In the genomic region with DNA sequence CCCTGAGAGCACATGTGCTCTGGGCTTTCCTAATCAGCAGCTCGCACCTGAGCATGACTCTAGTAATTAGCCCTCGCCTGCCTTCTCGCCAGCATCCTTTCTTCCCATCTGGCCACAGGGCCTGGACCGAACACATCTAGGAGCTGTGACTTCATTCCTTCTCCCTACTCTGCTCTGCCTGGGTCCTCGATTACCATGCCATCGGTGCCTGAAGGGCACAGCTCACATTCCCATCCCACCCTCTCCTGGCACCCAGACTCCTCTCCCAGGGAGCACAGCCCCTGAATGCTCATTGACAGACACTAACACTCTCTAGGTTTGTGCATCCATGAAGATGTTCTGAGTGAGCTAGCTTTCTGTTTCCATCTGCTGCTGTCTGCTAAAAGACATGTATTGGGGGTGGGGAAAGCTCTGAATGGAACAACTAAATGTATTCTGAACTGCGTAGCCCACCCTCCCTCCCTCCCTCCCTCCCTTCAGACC, we compare ENCODE assay signal across 11 mouse cellular contexts.
A peak's percentile ranks its signal among the peaks of the same experiment; 100 is the strongest.
DNase-seq lines count a peak whose midpoint lies in the region; ATAC-seq and TF ChIP-seq lines count a peak whose summit lies in the region.
"Had no signal": no experiment of that assay in that cellular context is flagged by ENCODE, and none has a peak within 500 bp of the region (broad histone marks: within the 10 kb centered on the region; RNA-seq: fewer than 3 reads in every experiment).

No protein-coding gene starts in this region.

- H3K9ac ChIP-seq in lung, embryonic 14.5 days, result no peak overlapping the region
- no peak overlapping the region for H3K9ac ChIP-seq in lung, postnatal 0 days (replicated peaks; ENCODE audit: low read depth)
- peak overlapping the region; percentile 14; the same call in 1 of the 2 replicates for H3K9ac ChIP-seq in forebrain, embryonic 11.5 days (ENCODE audit: low read length)
- H3K9ac ChIP-seq in hindbrain, embryonic 15.5 days, result no peak overlapping the region
- H3K9ac ChIP-seq in neural tube, embryonic 12.5 days, result no peak overlapping the region
- H3K9ac ChIP-seq: stomach, embryonic 15.5 days had no signal

- no peaks in the 10 kb centered on the region for H3K9me3 ChIP-seq in lung, embryonic 14.5 days (ENCODE audit: low read depth, low read length)
- H3K9me3 ChIP-seq in lung, postnatal 0 days (ENCODE audit: low read length), result no peaks in the 10 kb centered on the region
- H3K9me3 ChIP-seq in forebrain, embryonic 11.5 days (ENCODE audit: control insufficient read depth, low read length), result no peaks in the 10 kb centered on the region
- no peaks in the 10 kb centered on the region for H3K9me3 ChIP-seq in hindbrain, embryonic 15.5 days
- H3K9me3 ChIP-seq in neural tube, embryonic 12.5 days, result no peaks in the 10 kb centered on the region
- H3K9me3 ChIP-seq: stomach, embryonic 15.5 days had no signal

- 48% methylated on average over 7 of the region's 7 CpGs for WGBS in lung, embryonic 14.5 days
- WGBS in lung, postnatal 0 days, result 69% methylated on average over 7 of the region's 7 CpGs
- 52% methylated on average over 7 of the region's 7 CpGs for whole genome bisulfite sequencing in forebrain, embryonic 11.5 days
- 11% methylated on average over 7 of the region's 7 CpGs for WGBS in hindbrain, embryonic 15.5 days
- 38% methylated on average over 7 of the region's 7 CpGs for WGBS in neural tube, embryonic 12.5 days

- H3K4me1 ChIP-seq in lung, embryonic 14.5 days (ENCODE audit: insufficient read depth), result peaks cover 22% of the 10 kb centered on the region
- H3K4me1 ChIP-seq in lung, postnatal 0 days (ENCODE audit: insufficient read depth, low read depth, low read length), result no peaks in the 10 kb centered on the region
- peaks cover 14% of the 10 kb centered on the region for H3K4me1 ChIP-seq in forebrain, embryonic 11.5 days (replicated peaks; ENCODE audit: control insufficient read depth, insufficient read depth, low read length)
- peaks cover 61% of the 10 kb centered on the region for H3K4me1 ChIP-seq in hindbrain, embryonic 15.5 days (replicated peaks)
- peaks cover 56% of the 10 kb centered on the region for H3K4me1 ChIP-seq in neural tube, embryonic 12.5 days
- H3K4me1 ChIP-seq: stomach, embryonic 15.5 days had no signal

- peak; percentile 53 for DNase-seq in lung, embryonic 14.5 days
- no peak for DNase-seq in lung, postnatal 0 days (ENCODE audit: low spot score)
- no peak for DNase-seq in forebrain, embryonic 11.5 days (ENCODE audit: low spot score)
- no peak for DNase-seq in adrenal gland, adult 8-10 months
- no peak for DNase-seq in kidney, postnatal 4 days
- DNase-seq in right cerebral cortex, adult 18-20 months, result no peak
- DNase-seq: lung, postnatal 14 days had no signal

- peak; percentile 16; the same call in 1 of the 2 replicates for ATAC-seq in lung, embryonic 14.5 days (ENCODE audit: insufficient read depth)
- ATAC-seq in lung, postnatal 0 days, result no peak
- ATAC-seq in forebrain, embryonic 11.5 days (replicated peaks; ENCODE audit: low FRiP score), result peak; percentile 46; the same call in 1 of the 2 replicates
- peak; percentile 33; the same call in 1 of the 2 replicates for ATAC-seq in hindbrain, embryonic 15.5 days (ENCODE audit: low FRiP score, low read depth)
- peak; percentile 23; the same call in 1 of the 2 replicates for ATAC-seq in neural tube, embryonic 12.5 days (ENCODE audit: low FRiP score, low read depth)

- TF ChIP-seq EP300 in lung, postnatal 0 days (IDR thresholded peaks at IDR 0.05), result no peak

- no peak overlapping the region; the same call in 1 of the 2 replicates for H3K27ac ChIP-seq in lung, embryonic 14.5 days (ENCODE audit: low read depth)
- H3K27ac ChIP-seq in lung, postnatal 0 days (ENCODE audit: low read length), result no peak overlapping the region
- peak overlapping the region; percentile 57; the same call in 1 of the 2 replicates for H3K27ac ChIP-seq in forebrain, embryonic 11.5 days (ENCODE audit: low read depth, low read length)
- H3K27ac ChIP-seq in hindbrain, embryonic 15.5 days (replicated peaks), result peak overlapping the region; percentile 74
- H3K27ac ChIP-seq in neural tube, embryonic 12.5 days, result peak overlapping the region; percentile 70
- H3K27ac ChIP-seq: kidney, postnatal 0 days; stomach, embryonic 15.5 days had no signal

- no peak overlapping the region for H3K4me3 ChIP-seq in lung, embryonic 14.5 days (ENCODE audit: low read depth, low read length)
- no peak overlapping the region for H3K4me3 ChIP-seq in lung, postnatal 0 days (ENCODE audit: low read depth, low read length)
- H3K4me3 ChIP-seq in forebrain, embryonic 11.5 days (ENCODE audit: low read depth, low read length), result no peak overlapping the region
- no peak overlapping the region for H3K4me3 ChIP-seq in hindbrain, embryonic 15.5 days
- no peak overlapping the region for H3K4me3 ChIP-seq in neural tube, embryonic 12.5 days
- H3K4me3 ChIP-seq: stomach, embryonic 15.5 days had no signal

- no peaks in the 10 kb centered on the region for H3K27me3 ChIP-seq in lung, embryonic 14.5 days (ENCODE audit: insufficient read depth, low read length)
- H3K27me3 ChIP-seq in lung, postnatal 0 days (replicated peaks; ENCODE audit: insufficient read depth, low read length), result no peaks in the 10 kb centered on the region
- no peaks in the 10 kb centered on the region for H3K27me3 ChIP-seq in forebrain, embryonic 11.5 days (ENCODE audit: control insufficient read depth, insufficient read depth, low read length)
- no peaks in the 10 kb centered on the region for H3K27me3 ChIP-seq in hindbrain, embryonic 15.5 days
- no peaks in the 10 kb centered on the region for H3K27me3 ChIP-seq in neural tube, embryonic 12.5 days (replicated peaks)
- H3K27me3 ChIP-seq: stomach, embryonic 15.5 days had no signal

- H3K4me2 ChIP-seq in lung, embryonic 14.5 days, result peak overlapping the region; percentile 37; the same call in 1 of the 2 replicates
- H3K4me2 ChIP-seq in lung, postnatal 0 days (replicated peaks; ENCODE audit: low read depth, low read length), result no peak overlapping the region
- H3K4me2 ChIP-seq in forebrain, embryonic 11.5 days (ENCODE audit: low read depth, low read length, severe bottlenecking), result no peak overlapping the region
- H3K4me2 ChIP-seq in hindbrain, embryonic 15.5 days, result peak overlapping the region; percentile 6; the same call in 1 of the 2 replicates
- H3K4me2 ChIP-seq in neural tube, embryonic 12.5 days (replicated peaks), result peak overlapping the region; percentile 41
- H3K4me2 ChIP-seq: stomach, embryonic 15.5 days had no signal

- H3K36me3 ChIP-seq in lung, embryonic 14.5 days (ENCODE audit: insufficient read depth), result no peaks in the 10 kb centered on the region
- H3K36me3 ChIP-seq in lung, postnatal 0 days (ENCODE audit: insufficient read depth, low read length), result no peaks in the 10 kb centered on the region
- no peaks in the 10 kb centered on the region for H3K36me3 ChIP-seq in forebrain, embryonic 11.5 days (ENCODE audit: control insufficient read depth, insufficient read depth, low read length)
- H3K36me3 ChIP-seq in hindbrain, embryonic 15.5 days, result no peaks in the 10 kb centered on the region
- H3K36me3 ChIP-seq in neural tube, embryonic 12.5 days, result no peaks in the 10 kb centered on the region
- H3K36me3 ChIP-seq: stomach, embryonic 15.5 days had no signal

- no peak for TF ChIP-seq CTCF in lung, embryonic 14.5 days (IDR thresholded peaks at IDR 0.05; ENCODE audit: low read depth)
- TF ChIP-seq CTCF in lung, postnatal 0 days (IDR thresholded peaks at IDR 0.05), result no peak

Comparison
In these comparisons a context has a peak if more than half of its experiments do, and no peak if none do; other contexts are left out.
1. H3K4me2 ChIP-seq: peak in lung, embryonic 14.5 days (single experiment), hindbrain, embryonic 15.5 days (single experiment) and neural tube, embryonic 12.5 days (single experiment); none in lung, postnatal 0 days (single experiment) and forebrain, embryonic 11.5 days (single experiment).
2. H3K27ac ChIP-seq: peak in forebrain, embryonic 11.5 days (single experiment), hindbrain, embryonic 15.5 days (single experiment) and neural tube, embryonic 12.5 days (single experiment); none in lung, embryonic 14.5 days (single experiment) and lung, postnatal 0 days (single experiment).